Mouse (Mus musculus) spleen, adult 2 months (tissue): ENCODE measurements around the gene Elobl. TPM values are rescaled to one million over a fixed set of nuclear protein-coding genes. Genes with fewer than 3 reads are reported as not detected.

Experiments
- DNase-seq, 2 experiments: peaks; one replicate each; pipeline versions ENCODE4 v3.0.0 to v3.0.0-alpha.2; 2012 to 2021; ENCODE audit warnings: low spot score in 2 of 2, low read depth in 1 of 2
- H3K27ac ChIP-seq: fragments of 200-500 bp; 2 replicates; pipeline ENCODE4 v1.5.1; 2012; ENCODE audit warnings: low read length, inconsistent platforms; ENCODE audit not compliant: insufficient read depth
- H3K27me3 ChIP-seq: fragments of 200-500 bp; 2 replicates; pipeline ENCODE4 v1.6.1; 2012; ENCODE audit warnings: mild to moderate bottlenecking, moderate library complexity, low read length, inconsistent platforms; ENCODE audit not compliant: control insufficient read depth, insufficient read depth
- H3K36me3 ChIP-seq: fragments of 200-500 bp; 2 replicates; pipeline ENCODE4 v1.6.1; 2012; ENCODE audit warnings: mild to moderate bottlenecking, low read length, inconsistent platforms; ENCODE audit not compliant: control insufficient read depth, insufficient read depth
- H3K4me1 ChIP-seq: fragments of 200-500 bp; 2 replicates; pipeline ENCODE4 v1.6.1; 2011; ENCODE audit warnings: inconsistent platforms; ENCODE audit not compliant: control insufficient read depth, insufficient read depth, insufficient read length
- H3K4me3 ChIP-seq: fragments of 200-500 bp; 2 replicates; pipeline ENCODE4 v1.5.1; 2011; ENCODE audit warnings: mild to moderate bottlenecking, inconsistent platforms; ENCODE audit not compliant: insufficient read depth, insufficient read length; ENCODE audit errors: extremely low read depth
- CTCF ChIP-seq: fragments of 200-500 bp; IDR thresholded peaks from 2 replicates; pipeline ENCODE4 v1.5.1; 2011; ENCODE audit warnings: mild to moderate bottlenecking, inconsistent platforms; ENCODE audit not compliant: insufficient read depth, insufficient read length, insufficient replicate concordance; ENCODE audit errors: extremely low read depth
- POLR2A ChIP-seq: fragments of 200-500 bp; IDR thresholded peaks from 2 replicates; pipeline ENCODE4 v1.6.1; 2011; ENCODE audit warnings: low read depth, low read length, inconsistent platforms
- WGBS: fragments of 180-500 bp; shearing (Covaris S2); methylation state at CpG from one replicate; pipeline ENCODE4 v1.1.7; 2018; 5-methylcytosine and 5-hydroxymethylcytosine counted together
- polyA plus RNA-seq: library from polyadenylated mRNA; depleted of rRNA; stranded (reverse); fragments of >200 nt; gene quantifications from 2 replicates; pipeline ENCODE4 v1.2.3, GENCODE M21; 2012

Gene Elobl
- polyA plus RNA-seq, 1 experiment: 0.75 TPM

GRCm38 (mm10) chr11:88993186-88993585, 26.5 kb upstream of the Elobl start:
- Histone ChIP-seq H3K27me3 (no peaks in the 10 kb centered on the region), H3K27ac (no peak overlapping the region), H3K4me1 (no peaks in the 10 kb centered on the region), H3K4me3 (no peak overlapping the region), H3K36me3 (no peaks in the 10 kb centered on the region)
- TF ChIP-seq CTCF (no peak), POLR2A (no peak)
- DNase-seq: no peak
- WGBS: 68% methylated on average over 7 of the region's 7 CpGs

GRCm38 (mm10) chr11:88989530-88989929, 22.8 kb upstream of the Elobl start:
- H3K36me3 ChIP-seq: peaks cover 7% of the 10 kb centered on the region
- DNase-seq: peak in 1 of 2 experiments; percentile 41
- H3K27ac ChIP-seq: no peak overlapping the region
- no peak overlapping the region for H3K4me3 ChIP-seq
- WGBS: 62% methylated on average over 5 of the region's 5 CpGs
- no peaks in the 10 kb centered on the region for H3K27me3 ChIP-seq
- TF ChIP-seq CTCF: peak; percentile 18; the same call in 1 of the 2 replicates
- no peak for TF ChIP-seq POLR2A
- H3K4me1 ChIP-seq: no peaks in the 10 kb centered on the region

DNA sequence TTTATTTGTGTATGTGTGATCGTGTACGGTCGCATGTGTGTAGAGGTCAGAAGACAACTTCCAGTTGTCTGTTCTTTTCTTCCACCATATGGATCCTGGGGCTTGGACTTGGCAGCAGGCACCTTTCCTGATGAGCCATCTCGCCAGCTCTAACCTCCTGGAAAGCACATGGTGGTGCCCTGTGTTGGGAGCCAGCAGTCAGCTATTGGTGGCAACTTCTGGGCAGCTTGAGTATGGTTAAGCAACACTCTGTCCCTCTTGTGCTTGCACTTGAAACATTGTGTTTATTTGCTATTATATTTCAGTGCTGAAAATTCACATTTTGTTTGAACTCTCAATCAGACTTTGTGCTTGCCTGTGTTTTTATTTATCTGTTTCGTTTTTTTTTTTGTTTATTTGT, 22.2 kb upstream of the Elobl start:
- H3K4me1 ChIP-seq: no peaks in the 10 kb centered on the region
- DNase-seq: no peak
- TF ChIP-seq CTCF: no peak
- TF ChIP-seq POLR2A: no peak
- H3K27ac ChIP-seq: no peak overlapping the region
- H3K36me3 ChIP-seq: peaks cover 7% of the 10 kb centered on the region
- H3K4me3 ChIP-seq: no peak overlapping the region
- 75% methylated on average over 5 of the region's 5 CpGs for WGBS
- H3K27me3 ChIP-seq: no peaks in the 10 kb centered on the region

GRCm38 (mm10) chr11:88986616-88987015, 19.9 kb upstream of the Elobl start:
- 93% methylated on average over 10 of the region's 10 CpGs for WGBS
- Histone ChIP-seq H3K4me1 (no peaks in the 10 kb centered on the region), H3K27ac (no peak overlapping the region), H3K36me3 (peaks cover 7% of the 10 kb centered on the region), H3K4me3 (no peak overlapping the region), H3K27me3 (no peaks in the 10 kb centered on the region)
- TF ChIP-seq POLR2A (no peak), CTCF (no peak)
- no peak for DNase-seq

- TF ChIP-seq CTCF: no peak
- no peak for TF ChIP-seq POLR2A
- WGBS: 55% methylated on average over 8 of the region's 8 CpGs
- Histone ChIP-seq H3K4me3 (no peak overlapping the region), H3K27ac (no peak overlapping the region), H3K36me3 (peaks cover 4% of the 10 kb centered on the region), H3K27me3 (no peaks in the 10 kb centered on the region), H3K4me1 (no peaks in the 10 kb centered on the region)
- DNase-seq: no peak
These were observed 14.6 kb upstream of the Elobl start for GRCm38 (mm10) chr11:88981337-88981736.

GRCm38 (mm10) chr11:88977188-88977587, 10.5 kb upstream of the Elobl start:
- Histone ChIP-seq H3K4me3 (no peak overlapping the region), H3K36me3 (no peaks in the 10 kb centered on the region), H3K27me3 (no peaks in the 10 kb centered on the region), H3K27ac (no peak overlapping the region), H3K4me1 (peaks cover 2% of the 10 kb centered on the region; the same call in 1 of the 2 replicates)
- 90% methylated on average over 5 of the region's 5 CpGs for WGBS
- DNase-seq: no peak
- TF ChIP-seq POLR2A (no peak), CTCF (no peak)

DNA sequence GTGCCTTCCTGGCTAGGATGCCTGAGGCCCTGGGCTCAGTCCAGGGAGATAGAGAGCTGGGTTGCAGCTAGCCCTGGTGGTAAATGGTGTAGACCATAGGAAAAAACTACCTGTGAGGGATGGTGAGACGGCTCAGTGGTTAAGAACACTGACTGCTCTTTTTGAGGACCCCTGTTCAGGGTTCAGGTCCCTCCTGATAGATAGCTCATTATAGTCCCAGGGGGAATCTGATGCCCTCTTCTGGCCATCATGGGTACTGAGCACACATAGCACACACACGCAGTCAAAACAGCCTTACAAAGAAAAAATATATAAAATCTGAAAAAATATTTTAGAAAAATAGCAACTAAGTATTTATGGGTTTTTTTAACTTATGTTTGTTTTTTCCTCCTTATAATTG, 9.6 kb upstream of the Elobl start:
- no peak for DNase-seq
- Histone ChIP-seq H3K4me3 (no peak overlapping the region), H3K36me3 (no peaks in the 10 kb centered on the region), H3K27ac (no peak overlapping the region), H3K27me3 (no peaks in the 10 kb centered on the region), H3K4me1 (peaks cover 2% of the 10 kb centered on the region; the same call in 1 of the 2 replicates)
- WGBS: 93% methylated on average over 2 of the region's 2 CpGs
- TF ChIP-seq CTCF (no peak), POLR2A (no peak)
